Mouse (Mus musculus): Measurements from ENCODE around the gene Tmem221. TPM values are rescaled to one million over a fixed set of nuclear protein-coding genes. Genes with fewer than 3 reads are reported as not detected.

The Tmem221 gene
- polyA plus RNA-seq, 1 experiment from 2014 or later = 19.1 TPM

DNA sequence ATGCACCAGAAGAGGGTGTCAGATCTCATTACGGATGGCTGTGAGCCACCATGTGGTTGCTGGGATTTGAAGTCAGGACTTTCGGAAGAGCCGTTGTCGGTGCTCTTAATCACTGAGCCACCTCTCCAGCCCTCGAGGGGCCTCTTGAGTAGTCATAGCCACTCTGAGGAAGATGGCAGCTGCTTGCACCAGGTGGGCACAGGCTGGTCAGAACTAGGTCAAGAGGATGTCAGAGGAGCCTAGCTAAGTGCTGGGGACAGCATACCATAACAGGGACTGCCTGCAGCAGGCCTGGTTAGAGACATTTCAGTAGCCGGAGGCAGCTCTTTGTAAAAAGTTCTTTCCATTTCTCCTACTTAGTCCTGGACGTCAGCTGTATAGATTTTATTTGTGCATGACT lies 7.9 kb downstream of the Tmem221 start:
- H3K27ac ChIP-seq = peak overlapping the region; percentile 44; the same call in 1 of the 2 replicates

DNA sequence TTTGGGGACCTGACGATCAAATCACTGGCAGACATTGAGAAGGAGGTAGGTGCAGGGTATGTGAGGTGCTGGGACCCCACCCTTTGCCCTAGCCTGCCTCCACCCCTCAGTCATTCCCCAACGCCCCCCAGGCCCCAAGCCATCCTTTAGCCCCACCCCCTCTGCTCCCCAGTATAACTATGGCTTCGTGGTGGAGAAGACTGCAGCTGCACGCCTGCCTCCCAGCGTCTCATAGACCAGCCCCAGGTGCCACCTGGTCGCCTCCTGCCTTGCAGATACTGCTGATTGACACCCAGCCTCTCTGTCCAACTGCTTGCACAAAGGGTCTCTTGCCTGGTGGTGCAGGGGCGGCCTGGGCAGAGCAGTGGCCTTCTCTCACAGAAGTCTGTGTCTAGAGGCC lies 11.1 kb downstream of the Tmem221 start:
- Histone ChIP-seq H3K4me1 (replicated peaks; ENCODE audit: insufficient read depth, low read length) (peaks cover 9% of the 10 kb centered on the region; the same call in 1 of the 2 replicates), H3K27me3 (ENCODE audit: insufficient read depth, low read length) (no peaks in the 10 kb centered on the region), H3K9ac (ENCODE audit: low read depth, low read length) (no peak overlapping the region), H3K4me2 (ENCODE audit: low read length) (no peak overlapping the region), H3K9me3 (replicated peaks; ENCODE audit: low read length) (no peaks in the 10 kb centered on the region), H3K27ac (no peak overlapping the region), H3K36me3 (ENCODE audit: insufficient read depth, low read length) (peaks cover 23% of the 10 kb centered on the region), H3K4me3 (replicated peaks; ENCODE audit: low read depth, low read length) (no peak overlapping the region)
- no peak for TF ChIP-seq CTCF (IDR thresholded peaks at IDR 0.05; ENCODE audit: low read depth)
- ATAC-seq (replicated peaks; ENCODE audit: low FRiP score, low read depth) (no peak), DNase-seq (ENCODE audit: low spot score) (no peak)
- WGBS = 89% methylated on average over 7 of the region's 7 CpGs

More for the DNA sequence above, 7.9 kb downstream of the Tmem221 start:
- H3K36me3 ChIP-seq (ENCODE audit: insufficient read depth, low read length) = peaks cover 20% of the 10 kb centered on the region
- no peak overlapping the region for H3K4me3 ChIP-seq (replicated peaks; ENCODE audit: low read depth, low read length)
- H3K4me2 ChIP-seq (ENCODE audit: low read length) = no peak overlapping the region
- no peak for TF ChIP-seq CTCF (IDR thresholded peaks at IDR 0.05; ENCODE audit: low read depth)
- ATAC-seq (replicated peaks; ENCODE audit: low FRiP score, low read depth) = no peak
- no peak overlapping the region for H3K9ac ChIP-seq (ENCODE audit: low read depth, low read length)
- H3K4me1 ChIP-seq (replicated peaks; ENCODE audit: insufficient read depth, low read length) = no peaks in the 10 kb centered on the region
- 68% methylated on average over 7 of the region's 7 CpGs for WGBS
- DNase-seq (ENCODE audit: low spot score) = no peak
- no peaks in the 10 kb centered on the region for H3K27me3 ChIP-seq (ENCODE audit: insufficient read depth, low read length)
- H3K9me3 ChIP-seq (replicated peaks; ENCODE audit: low read length) = no peaks in the 10 kb centered on the region

DNA sequence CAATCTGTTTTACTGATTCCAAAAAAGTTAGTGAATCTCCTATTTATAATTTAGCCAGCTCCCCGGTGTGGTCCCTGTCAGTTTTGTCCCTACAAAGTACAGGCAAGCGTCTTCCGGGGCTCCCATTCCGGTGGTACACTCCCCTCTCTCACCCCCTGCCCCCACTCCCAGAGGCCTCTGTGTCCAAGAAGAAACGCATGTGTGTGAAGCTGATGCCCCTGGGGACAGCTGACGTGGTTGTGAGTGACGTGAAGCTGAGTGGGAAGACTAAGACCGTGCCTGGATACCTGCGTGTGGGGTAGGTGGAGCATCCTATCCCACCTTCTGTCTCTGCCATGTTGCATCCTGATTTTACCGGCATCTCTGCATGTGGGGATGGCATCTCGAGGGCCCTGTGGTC lies 13.6 kb downstream of the Tmem221 start:
- H3K4me3 ChIP-seq (replicated peaks; ENCODE audit: low read depth, low read length) = no peak overlapping the region
- H3K4me1 ChIP-seq (replicated peaks; ENCODE audit: insufficient read depth, low read length) = peaks cover 9% of the 10 kb centered on the region; the same call in 1 of the 2 replicates

DNA sequence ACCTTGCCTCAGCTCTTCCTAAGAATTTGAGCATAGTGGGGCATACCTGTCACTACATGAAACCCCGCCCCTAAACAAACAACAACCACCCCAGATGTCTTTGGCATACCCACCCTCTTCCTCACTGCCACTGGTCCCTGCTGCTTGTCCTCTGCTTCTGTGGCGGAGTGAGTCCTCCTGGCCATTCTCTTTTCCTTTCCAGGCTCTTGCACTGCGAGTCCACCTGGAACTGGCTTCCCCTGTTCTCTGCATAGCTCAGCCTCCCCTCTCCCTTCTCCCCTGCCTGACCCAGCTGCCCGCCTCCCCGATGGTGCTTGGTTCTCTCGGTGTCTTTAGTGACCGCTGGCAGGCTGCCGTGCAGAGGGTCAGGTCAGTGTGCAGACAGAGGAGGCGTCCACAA lies 14.9 kb downstream of the Tmem221 start:
- Histone ChIP-seq H3K36me3 (ENCODE audit: insufficient read depth, low read length) (peaks cover 23% of the 10 kb centered on the region), H3K4me1 (replicated peaks; ENCODE audit: insufficient read depth, low read length) (peaks cover 9% of the 10 kb centered on the region; the same call in 1 of the 2 replicates), H3K4me2 (ENCODE audit: low read length) (peak overlapping the region; percentile 68), H3K27me3 (ENCODE audit: insufficient read depth, low read length) (no peaks in the 10 kb centered on the region), H3K4me3 (replicated peaks; ENCODE audit: low read depth, low read length) (peak overlapping the region; percentile 70; the same call in 1 of the 2 replicates), H3K9me3 (replicated peaks; ENCODE audit: low read length) (no peaks in the 10 kb centered on the region), H3K9ac (ENCODE audit: low read depth, low read length) (no peak overlapping the region), H3K27ac (no peak overlapping the region)
- no peak for DNase-seq (ENCODE audit: low spot score)
- 74% methylated on average over 9 of the region's 9 CpGs for WGBS
- ATAC-seq (replicated peaks; ENCODE audit: low FRiP score, low read depth) = no peak
- no peak for TF ChIP-seq CTCF (IDR thresholded peaks at IDR 0.05; ENCODE audit: low read depth)

More for the DNA sequence above, 13.6 kb downstream of the Tmem221 start:
- H3K36me3 ChIP-seq (ENCODE audit: insufficient read depth, low read length) = peaks cover 23% of the 10 kb centered on the region
- H3K9me3 ChIP-seq (replicated peaks; ENCODE audit: low read length) = no peaks in the 10 kb centered on the region
- no peak overlapping the region for H3K27ac ChIP-seq
- no peak overlapping the region for H3K4me2 ChIP-seq (ENCODE audit: low read length)
- ATAC-seq (replicated peaks; ENCODE audit: low FRiP score, low read depth) = no peak
- TF ChIP-seq CTCF (IDR thresholded peaks at IDR 0.05; ENCODE audit: low read depth) = no peak
- H3K27me3 ChIP-seq (ENCODE audit: insufficient read depth, low read length) = no peaks in the 10 kb centered on the region
- DNase-seq (ENCODE audit: low spot score) = no peak
- WGBS = 93% methylated on average over 11 of the region's 11 CpGs
- H3K9ac ChIP-seq (ENCODE audit: low read depth, low read length) = no peak overlapping the region

DNA sequence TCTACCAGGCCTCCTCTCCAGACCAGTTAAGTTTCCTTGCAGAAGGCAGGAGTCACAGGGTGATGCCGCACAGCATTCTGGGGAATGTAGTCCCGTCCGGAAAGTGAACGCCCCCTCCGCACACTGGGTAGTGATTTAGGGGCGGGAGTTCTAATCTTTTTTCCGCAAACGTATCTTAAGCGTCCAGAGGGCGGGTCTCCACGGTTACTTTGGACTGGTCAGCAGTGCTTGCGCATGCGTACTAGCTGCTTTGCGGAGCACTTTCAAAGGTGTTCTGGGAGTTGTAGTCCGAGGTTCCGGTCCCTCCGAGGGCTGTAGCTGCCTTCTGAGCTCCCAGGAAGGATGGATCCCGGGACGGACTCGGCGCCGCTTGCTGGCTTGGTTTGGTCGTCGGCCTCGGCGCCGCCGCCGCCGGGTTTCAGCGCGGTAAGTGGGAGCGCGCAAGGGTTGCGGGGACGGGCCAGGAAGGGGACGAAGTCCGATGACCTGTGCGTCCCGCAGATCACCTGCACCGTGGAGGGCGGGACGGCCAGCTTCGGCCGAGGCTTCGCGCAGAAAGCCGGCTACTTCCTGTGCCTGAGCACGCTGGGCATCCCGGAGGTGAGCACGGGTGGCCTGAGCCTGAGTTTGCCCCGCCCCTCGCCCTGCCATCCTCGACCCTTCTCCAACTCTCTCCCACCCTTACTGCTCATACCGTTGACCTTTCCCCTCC lies 15.9 kb downstream of the Tmem221 start, which contains the start of gene Mvb12a:
Mvb12a (plus strand) TSS at position 291 of the 712 bp plus-strand sequence.
- Histone ChIP-seq H3K4me1 (replicated peaks; ENCODE audit: insufficient read depth, low read length) (peaks cover 9% of the 10 kb centered on the region; the same call in 1 of the 2 replicates), H3K27me3 (ENCODE audit: insufficient read depth, low read length) (no peaks in the 10 kb centered on the region), H3K9me3 (replicated peaks; ENCODE audit: low read length) (no peaks in the 10 kb centered on the region), H3K27ac (peak within 1 kb of the TSS; percentile 69), H3K36me3 (ENCODE audit: insufficient read depth, low read length) (peaks cover 20% of the 10 kb centered on the region), H3K4me2 (ENCODE audit: low read length) (peak within 1 kb of the TSS; percentile 68), H3K9ac (ENCODE audit: low read depth, low read length) (peak within 1 kb of the TSS; percentile 62), H3K4me3 (replicated peaks; ENCODE audit: low read depth, low read length) (peak within 1 kb of the TSS; percentile 70)
- TF ChIP-seq CTCF (IDR thresholded peaks at IDR 0.05; ENCODE audit: low read depth) = no peak
- peak; percentile 100 for DNase-seq (ENCODE audit: low spot score)
- peak; percentile 96 for ATAC-seq (replicated peaks; ENCODE audit: low FRiP score, low read depth)
- under 1% methylated on average over 55 of the region's 55 CpGs for WGBS

DNA sequence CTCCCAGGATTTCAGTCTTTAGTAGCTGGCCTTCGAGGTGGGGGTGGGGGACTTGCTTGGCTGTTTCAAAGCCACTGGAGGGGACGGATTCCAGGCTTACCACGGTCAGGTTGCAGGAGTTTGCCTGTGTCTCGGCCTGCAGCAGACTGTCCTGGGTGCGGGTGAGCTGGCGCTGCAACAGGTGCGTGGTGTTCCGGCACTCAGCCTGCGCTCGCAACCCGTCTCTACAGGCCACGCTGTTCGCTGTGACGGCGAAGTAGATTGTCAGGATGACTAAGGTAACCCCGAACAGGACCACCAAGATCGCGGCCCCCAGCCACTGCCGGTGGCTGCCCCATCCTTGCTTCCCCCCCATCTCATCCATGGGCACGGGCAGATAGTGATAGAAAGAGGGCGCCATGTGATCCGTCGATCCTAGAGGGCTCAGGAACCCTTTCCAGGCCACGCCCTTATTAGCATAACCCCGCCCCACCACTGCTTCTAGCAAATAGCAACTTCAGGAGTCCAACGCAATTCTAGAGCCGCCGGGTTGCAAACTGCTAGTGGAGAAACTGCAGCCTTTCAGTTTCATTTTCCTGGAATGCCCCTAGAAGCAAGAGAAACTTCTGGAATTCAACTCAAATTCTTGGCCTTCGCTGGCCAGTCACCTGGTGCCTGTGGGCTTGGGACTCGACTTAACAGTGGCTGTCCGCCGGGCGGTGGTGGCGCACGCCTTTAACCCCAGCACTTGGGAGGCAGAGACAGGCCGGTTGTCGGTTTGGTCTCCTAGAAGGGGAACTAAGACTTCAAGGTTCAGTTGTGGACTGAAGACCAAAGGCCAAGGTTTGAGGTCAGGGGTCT lies 21.4 kb downstream of the Tmem221 start, which contains the start of gene Bst2:
Bst2 (minus strand) TSS at position 429 of the 840 bp plus-strand sequence.
- Histone ChIP-seq H3K27ac (peak within 1 kb of the TSS; percentile 83), H3K27me3 (ENCODE audit: insufficient read depth, low read length) (no peaks in the 10 kb centered on the region), H3K9ac (ENCODE audit: low read depth, low read length) (peak within 1 kb of the TSS; percentile 62), H3K9me3 (replicated peaks; ENCODE audit: low read length) (no peaks in the 10 kb centered on the region), H3K4me3 (replicated peaks; ENCODE audit: low read depth, low read length) (peak within 1 kb of the TSS; percentile 50), H3K36me3 (ENCODE audit: insufficient read depth, low read length) (no peaks in the 10 kb centered on the region), H3K4me1 (replicated peaks; ENCODE audit: insufficient read depth, low read length) (peaks cover 18% of the 10 kb centered on the region; the same call in 1 of the 2 replicates), H3K4me2 (ENCODE audit: low read length) (peak within 1 kb of the TSS; percentile 65)
- TF ChIP-seq CTCF (IDR thresholded peaks at IDR 0.05; ENCODE audit: low read depth) = peak; percentile 17; the same call in 1 of the 2 replicates
- peak; percentile 98 for DNase-seq (ENCODE audit: low spot score)
- ATAC-seq (replicated peaks; ENCODE audit: low FRiP score, low read depth) = peak; percentile 81
- 4% methylated on average over 37 of the region's 37 CpGs for WGBS

Measured in kidney, postnatal 0 days (tissue).